In the genomic region with DNA sequence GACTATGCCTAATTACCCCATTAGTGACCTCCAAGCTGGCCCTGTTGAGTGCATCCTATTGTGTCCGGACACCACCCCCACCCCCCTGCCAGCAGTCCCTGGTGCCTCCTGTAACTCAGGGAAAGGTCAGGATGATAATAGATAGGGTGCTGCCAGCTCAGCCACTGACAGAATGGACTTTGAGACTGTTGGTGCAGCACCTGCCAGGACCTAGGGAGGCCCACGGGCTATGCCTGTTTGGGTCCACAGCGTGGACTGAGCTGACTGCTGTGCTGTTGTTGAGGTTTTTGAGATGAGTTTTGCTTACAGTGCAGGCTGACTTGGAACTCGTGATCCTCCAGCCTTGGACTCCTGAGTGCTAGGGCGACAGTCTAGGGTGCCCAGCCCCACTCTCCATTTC, we compare ENCODE assay signal across 23 mouse cellular contexts. TPM values are rescaled to one million over a fixed set of nuclear protein-coding genes. Genes with fewer than 3 reads are reported as not detected.
A peak's percentile ranks its signal among the peaks of the same experiment; 100 is the strongest.
DNase-seq lines count a peak whose midpoint lies in the region; ATAC-seq and TF ChIP-seq lines count a peak whose summit lies in the region.
"Had no signal": no experiment of that assay in that cellular context is flagged by ENCODE, and none has a peak within 500 bp of the region (broad histone marks: within the 10 kb centered on the region; RNA-seq: fewer than 3 reads in every experiment).

No protein-coding gene starts in this region.

- ATAC-seq in liver, embryonic 16.5 days (ENCODE audit: low read depth), result peak; percentile 65
- ATAC-seq in midbrain, embryonic 11.5 days (ENCODE audit: low FRiP score), result no peak
- ATAC-seq: forebrain, embryonic 15.5 days; inflammation-experienced regulatory T-cells, adult 6 months had no signal

- H3K9me3 ChIP-seq in liver, embryonic 16.5 days (replicated peaks; ENCODE audit: control insufficient read depth, low read length), result no peaks in the 10 kb centered on the region
- no peaks in the 10 kb centered on the region for H3K9me3 ChIP-seq in midbrain, embryonic 11.5 days (ENCODE audit: control insufficient read depth, low read length)
- H3K9me3 ChIP-seq: forebrain, embryonic 15.5 days; heart, embryonic 10.5 days; limb, embryonic 13.5 days; megakaryocyte, embryonic 14.5 days had no signal

- no peak for DNase-seq in gastrocnemius, adult 2 months
- no peak for DNase-seq in gastrocnemius, postnatal 25 days
- peak; percentile 3 for DNase-seq in ovary, postnatal 36 days (ENCODE audit: low spot score)
- no peak for DNase-seq in ovary, postnatal 14 days (ENCODE audit: low spot score)
- DNase-seq in cerebellum, adult 2 months, result no peak
- DNase-seq in thymus, adult 18-20 months, result no peak
- DNase-seq in midbrain, embryonic 11.5 days (ENCODE audit: low spot score, missing footprints), result no peak
- DNase-seq: adrenal gland, postnatal 36 days; cerebellum, postnatal 10 days; gastrocnemius, postnatal 10 days; heart, postnatal 36 days; layer of hippocampus, adult 9-11 months; lung, postnatal 10 days; right cerebral cortex, adult 18-20 months; thymus, adult 2 months had no signal

- no peak overlapping the region for H3K4me2 ChIP-seq in liver, embryonic 16.5 days (ENCODE audit: low read depth, low read length)
- no peak overlapping the region for H3K4me2 ChIP-seq in midbrain, embryonic 11.5 days
- H3K4me2 ChIP-seq: forebrain, embryonic 15.5 days; limb, embryonic 13.5 days had no signal

- WGBS in liver, embryonic 16.5 days (ENCODE audit: insufficient replicate concordance), result 64% methylated on average over 5 of the region's 5 CpGs
- 68% methylated on average over 5 of the region's 5 CpGs for WGBS in cerebellum, adult 2 months
- WGBS in midbrain, embryonic 11.5 days, result 81% methylated on average over 5 of the region's 5 CpGs

- peak overlapping the region; percentile 55 for H3K27ac ChIP-seq in gastrocnemius, adult 2 months
- no peak overlapping the region; the same call in 1 of the 2 replicates for H3K27ac ChIP-seq in liver, embryonic 16.5 days (ENCODE audit: low read length)
- H3K27ac ChIP-seq in cerebellum, adult 2 months (ENCODE audit: insufficient read depth, low read length), result no peak overlapping the region
- H3K27ac ChIP-seq in midbrain, embryonic 11.5 days (ENCODE audit: low read depth, low read length), result no peak overlapping the region
- H3K27ac ChIP-seq: forebrain, embryonic 15.5 days; heart, embryonic 10.5 days; limb, embryonic 13.5 days had no signal

- no peak overlapping the region for H3K4me3 ChIP-seq in gastrocnemius, adult 2 months
- no peak overlapping the region for H3K4me3 ChIP-seq in liver, embryonic 16.5 days (ENCODE audit: low read depth, low read length)
- no peak overlapping the region for H3K4me3 ChIP-seq in cerebellum, adult 2 months (replicated peaks; ENCODE audit: insufficient read depth, low read depth, low read length)
- no peak overlapping the region for H3K4me3 ChIP-seq in midbrain, embryonic 11.5 days (ENCODE audit: low read depth, low read length)
- H3K4me3 ChIP-seq: forebrain, embryonic 15.5 days; heart, embryonic 10.5 days; limb, embryonic 13.5 days; megakaryocyte, embryonic 14.5 days had no signal

- H3K27me3 ChIP-seq in liver, embryonic 16.5 days (ENCODE audit: control insufficient read depth, insufficient read depth, low read depth, low read length), result no peaks in the 10 kb centered on the region
- H3K27me3 ChIP-seq in cerebellum, adult 2 months (ENCODE audit: control insufficient read depth, insufficient read depth, low read length), result no peaks in the 10 kb centered on the region
- no peaks in the 10 kb centered on the region for H3K27me3 ChIP-seq in midbrain, embryonic 11.5 days (ENCODE audit: control insufficient read depth, insufficient read depth, low read length)
- H3K27me3 ChIP-seq: CH12.LX; forebrain, embryonic 15.5 days; limb, embryonic 13.5 days; megakaryocyte, embryonic 14.5 days had no signal

- peaks cover 8% of the 10 kb centered on the region for H3K4me1 ChIP-seq in liver, embryonic 16.5 days (ENCODE audit: control insufficient read depth, low read depth, low read length)
- H3K4me1 ChIP-seq in cerebellum, adult 2 months (ENCODE audit: control insufficient read depth, insufficient read depth, low read length), result peaks cover 7% of the 10 kb centered on the region
- H3K4me1 ChIP-seq in midbrain, embryonic 11.5 days (ENCODE audit: control insufficient read depth, insufficient read depth, low read length), result no peaks in the 10 kb centered on the region
- H3K4me1 ChIP-seq: forebrain, embryonic 15.5 days had no signal

- no peak for TF ChIP-seq POLR2A in cerebellum, adult 2 months (IDR thresholded peaks at IDR 0.05; ENCODE audit: borderline replicate concordance, insufficient read depth, low read length)

- H3K36me3 ChIP-seq in liver, embryonic 16.5 days (ENCODE audit: control insufficient read depth, insufficient read depth), result peaks cover 3% of the 10 kb centered on the region; the same call in 1 of the 2 replicates
- no peaks in the 10 kb centered on the region for H3K36me3 ChIP-seq in midbrain, embryonic 11.5 days (ENCODE audit: control insufficient read depth, insufficient read depth, low read length)
- H3K36me3 ChIP-seq: forebrain, embryonic 15.5 days had no signal

- no peak overlapping the region for H3K9ac ChIP-seq in liver, embryonic 16.5 days (ENCODE audit: low read depth, low read length)
- H3K9ac ChIP-seq in midbrain, embryonic 11.5 days (ENCODE audit: low read length), result no peak overlapping the region
- H3K9ac ChIP-seq: forebrain, embryonic 15.5 days; limb, embryonic 13.5 days had no signal

- intact Hi-C loops in gastrocnemius, adult 2 months (cut with DNase I), result no loop called here

- TF ChIP-seq CTCF in gastrocnemius, adult 2 months (IDR thresholded peaks at IDR 0.05), result no peak
- TF ChIP-seq CTCF in cerebellum, adult 2 months (IDR thresholded peaks at IDR 0.05; ENCODE audit: borderline replicate concordance, insufficient read depth, low read depth, low read length), result no peak

RNA-seq across cellular contexts. Expression of gene Slc25a42, which starts 18.9 kb away (rescaled TPM):
- 10 to 100 TPM; 27.5 to 33.3 TPM for total RNA-seq in gastrocnemius, adult 2 months (2021)
- 10 to 100 TPM; 30.0 to 39.2 TPM for total RNA-seq in gastrocnemius, postnatal 25 days (2021)
- polyA plus RNA-seq in liver, embryonic 16.5 days (2015; fragmentation: Nextera tagmentation; extraction: Ambion mirVana), result 8.4 and 12.0 TPM in 2 replicates
- 45.5 and 46.3 TPM in 2 replicates for polyA plus RNA-seq in cerebellum, adult 2 months (2012; rRNA removed)
- polyA plus RNA-seq in midbrain, embryonic 11.5 days (2014; fragmentation: Nextera tagmentation; extraction: Ambion mirVana), result 1.6 and 2.1 TPM in 2 replicates
- total RNA-seq: monocyte, adult 5-6 weeks had no signal

RNA-seq across cellular contexts. Expression of gene Tmem161a, which starts 21.1 kb away (rescaled TPM):
- 10 to 100 TPM; 81.1 to 86.2 TPM for total RNA-seq in gastrocnemius, adult 2 months (2021)
- 10 to 100 TPM; 68.1 to 72.3 TPM for total RNA-seq in gastrocnemius, postnatal 25 days (2021)
- polyA plus RNA-seq in liver, embryonic 16.5 days (2015; fragmentation: Nextera tagmentation; extraction: Ambion mirVana), result 26.8 and 28.4 TPM in 2 replicates
- polyA plus RNA-seq in cerebellum, adult 2 months (2012; rRNA removed), result 61.4 and 66.0 TPM in 2 replicates
- polyA plus RNA-seq in midbrain, embryonic 11.5 days (2014; fragmentation: Nextera tagmentation; extraction: Ambion mirVana), result 28.6 and 33.3 TPM in 2 replicates

RNA-seq across cellular contexts. Expression of gene Sugp2, which starts 40.8 kb away (rescaled TPM):
- total RNA-seq in gastrocnemius, adult 2 months (2021), result 10 to 100 TPM; 41.8 to 50.7 TPM
- total RNA-seq in gastrocnemius, postnatal 25 days (2021), result 10 to 100 TPM; 43.1 to 45.0 TPM
- polyA plus RNA-seq in liver, embryonic 16.5 days (2015; fragmentation: Nextera tagmentation; extraction: Ambion mirVana), result 10.8 and 11.9 TPM in 2 replicates
- 102 and 108 TPM in 2 replicates for polyA plus RNA-seq in cerebellum, adult 2 months (2012; rRNA removed)
- polyA plus RNA-seq in midbrain, embryonic 11.5 days (2014; fragmentation: Nextera tagmentation; extraction: Ambion mirVana), result 42.4 and 47.5 TPM in 2 replicates

RNA-seq across cellular contexts. Expression of gene Armc6, which starts 41.0 kb away (rescaled TPM):
- 1 to 10 TPM; 7.6 to 9.7 TPM for total RNA-seq in gastrocnemius, adult 2 months (2021)
- total RNA-seq in gastrocnemius, postnatal 25 days (2021), result 1 to 10 TPM; 7.6 to 8.2 TPM
- polyA plus RNA-seq in liver, embryonic 16.5 days (2015; fragmentation: Nextera tagmentation; extraction: Ambion mirVana), result 12.1 and 12.7 TPM in 2 replicates
- polyA plus RNA-seq in cerebellum, adult 2 months (2012; rRNA removed), result 45.8 and 46.7 TPM in 2 replicates
- 27.3 and 31.1 TPM in 2 replicates for polyA plus RNA-seq in midbrain, embryonic 11.5 days (2014; fragmentation: Nextera tagmentation; extraction: Ambion mirVana)

RNA-seq across cellular contexts. Expression of gene Mef2b, which starts 53.7 kb away (rescaled TPM):
- under 1 TPM; 0.31 to 0.56 TPM for total RNA-seq in gastrocnemius, adult 2 months (2021)
- under 1 TPM; 0.21 to 0.23 TPM for total RNA-seq in gastrocnemius, postnatal 25 days (2021)
- polyA plus RNA-seq in liver, embryonic 16.5 days (2015; fragmentation: Nextera tagmentation; extraction: Ambion mirVana), result not detected in 2 replicates
- polyA plus RNA-seq in cerebellum, adult 2 months (2012; rRNA removed), result 0.38 and 0.43 TPM in 2 replicates
- polyA plus RNA-seq in midbrain, embryonic 11.5 days (2014; fragmentation: Nextera tagmentation; extraction: Ambion mirVana), result 0.23 and 0.40 TPM in 2 replicates
